Mouse (Mus musculus) cortical plate, adult 2 months (tissue): ENCODE results near the gene Acsbg1. TPM values are rescaled to one million over a fixed set of nuclear protein-coding genes. Genes with fewer than 3 reads are reported as not detected.
A peak's percentile ranks its signal among the peaks of the same experiment; 100 is the strongest.

ENCODE experiments used
- H3K27ac ChIP-seq: fragments of 200-500 bp; 2 replicates; pipeline ENCODE4 v1.5.1; 2012; ENCODE audit warnings: low read length, control low read depth, inconsistent platforms; ENCODE audit not compliant: insufficient read depth
- H3K4me1 ChIP-seq: fragments of 200-500 bp; 2 replicates; pipeline ENCODE4 v1.6.1; 2011; ENCODE audit warnings: low read length; ENCODE audit not compliant: control insufficient read depth, insufficient read depth
- H3K4me3 ChIP-seq: fragments of 200-500 bp; 2 replicates; pipeline ENCODE4 v1.5.1; 2011; ENCODE audit warnings: mild to moderate bottlenecking, low read length, control low read depth; ENCODE audit not compliant: insufficient read depth
- CTCF ChIP-seq: fragments of 200-500 bp; IDR thresholded peaks from 2 replicates; pipeline ENCODE4 v1.5.1; 2011; ENCODE audit warnings: mild to moderate bottlenecking, control low read depth, low read length; ENCODE audit not compliant: insufficient read depth; ENCODE audit errors: extremely low read depth
- POLR2A ChIP-seq: fragments of 200-500 bp; IDR thresholded peaks from 2 replicates; pipeline ENCODE4 v1.6.1; 2011; ENCODE audit warnings: mild to moderate bottlenecking, low read length, control low read depth; ENCODE audit not compliant: insufficient read depth; ENCODE audit errors: extremely low read depth
- polyA plus RNA-seq: library from polyadenylated mRNA; depleted of rRNA; stranded (reverse); fragments of >200 nt; gene quantifications from 2 replicates; pipeline ENCODE4 v1.2.3, GENCODE M21; 2012

Gene Acsbg1
- polyA plus RNA-seq, 1 experiment: 193 TPM

- no peak overlapping the region for H3K27ac ChIP-seq
- TF ChIP-seq CTCF (no peak), POLR2A (no peak)
Observed at GRCm38 (mm10) chr9:54643179-54643578, 18.5 kb downstream of the Acsbg1 start.

GRCm38 (mm10) chr9:54642556-54642955 is 19.1 kb downstream of the Acsbg1 start:
- Histone ChIP-seq H3K4me1 (no peaks in the 10 kb centered on the region), H3K27ac (no peak overlapping the region), H3K4me3 (no peak overlapping the region)
- no peak for TF ChIP-seq POLR2A
- TF ChIP-seq CTCF: no peak

More at GRCm38 (mm10) chr9:54643179-54643578, 18.5 kb downstream of the Acsbg1 start:
- Histone ChIP-seq H3K4me1 (no peaks in the 10 kb centered on the region), H3K4me3 (no peak overlapping the region)

- TF ChIP-seq CTCF: no peak
- no peak for TF ChIP-seq POLR2A
- Histone ChIP-seq H3K27ac (no peak overlapping the region), H3K4me3 (no peak overlapping the region), H3K4me1 (no peaks in the 10 kb centered on the region)
Observed at GRCm38 (mm10) chr9:54642149-54642548, 19.5 kb downstream of the Acsbg1 start.

- TF ChIP-seq POLR2A (no peak), CTCF (no peak)
- no peak overlapping the region for H3K4me3 ChIP-seq
- H3K4me1 ChIP-seq: no peaks in the 10 kb centered on the region
- H3K27ac ChIP-seq: no peak overlapping the region
Observed at GRCm38 (mm10) chr9:54641548-54641947, 20.1 kb downstream of the Acsbg1 start.

GRCm38 (mm10) chr9:54639192-54639591 is 22.5 kb downstream of the Acsbg1 start:
- H3K27ac ChIP-seq: no peak overlapping the region
- no peak for TF ChIP-seq CTCF
- TF ChIP-seq POLR2A: no peak
- H3K4me1 ChIP-seq: no peaks in the 10 kb centered on the region
- H3K4me3 ChIP-seq: no peak overlapping the region

- Histone ChIP-seq H3K4me1 (no peaks in the 10 kb centered on the region), H3K27ac (no peak overlapping the region), H3K4me3 (no peak overlapping the region)
- TF ChIP-seq POLR2A: no peak
Observed at GRCm38 (mm10) chr9:54637510-54638314, 24.0 kb downstream of the Acsbg1 start.

GRCm38 (mm10) chr9:54633401-54633800 is 28.3 kb downstream of the Acsbg1 start:
- Histone ChIP-seq H3K27ac (no peak overlapping the region), H3K4me3 (no peak overlapping the region), H3K4me1 (no peaks in the 10 kb centered on the region)
- TF ChIP-seq CTCF (no peak), POLR2A (no peak)

- H3K27ac ChIP-seq: no peak overlapping the region
- TF ChIP-seq POLR2A (no peak), CTCF (no peak)
- H3K4me3 ChIP-seq: no peak overlapping the region
- H3K4me1 ChIP-seq: no peaks in the 10 kb centered on the region
Observed at GRCm38 (mm10) chr9:54630905-54631304, 30.8 kb downstream of the Acsbg1 start.

GRCm38 (mm10) chr9:54629613-54630261 is 31.9 kb downstream of the Acsbg1 start:
- Histone ChIP-seq H3K4me3 (no peak overlapping the region), H3K4me1 (no peaks in the 10 kb centered on the region), H3K27ac (no peak overlapping the region)
- TF ChIP-seq POLR2A (no peak), CTCF (0 out of 2 replicates have a peak, but pooled peaks have one; percentile 8)

GRCm38 (mm10) chr9:54628752-54629151 is 32.9 kb downstream of the Acsbg1 start:
- Histone ChIP-seq H3K27ac (no peak overlapping the region), H3K4me1 (no peaks in the 10 kb centered on the region), H3K4me3 (no peak overlapping the region)
- TF ChIP-seq CTCF: peak; percentile 30; the same call in 1 of the 2 replicates
- no peak for TF ChIP-seq POLR2A
